Mouse (Mus musculus) limb, embryonic 13.5 days (tissue): ENCODE data around the gene Cgref1. TPM values are rescaled to one million over a fixed set of nuclear protein-coding genes. Genes with fewer than 3 reads are reported as not detected.

Experiments
- ATAC-seq: fragments of 200-750 bp; cut with Nextera tagmentation; 2 replicates; pipeline ENCODE4 v1.8.0; 2017; ENCODE audit warnings: low read depth, moderate number of reproducible peaks, moderate TSS enrichment; ENCODE audit not compliant: low FRiP score
- H3K27ac ChIP-seq: fragments of 300-500 bp; sonication (generic); 2 replicates; pipeline ENCODE4 v1.5.1; 2015; ENCODE audit warnings: inconsistent platforms, mild to moderate bottlenecking, moderate library complexity
- H3K27me3 ChIP-seq: fragments of 300-500 bp; sonication (generic); 2 replicates; pipeline ENCODE4 v1.6.1; 2015; ENCODE audit warnings: mild to moderate bottlenecking, inconsistent platforms
- H3K36me3 ChIP-seq: fragments of 300-500 bp; sonication (generic); 2 replicates; pipeline ENCODE4 v1.6.1; 2015; ENCODE audit warnings: inconsistent platforms, mild to moderate bottlenecking, moderate library complexity
- H3K4me1 ChIP-seq: fragments of 300-500 bp; sonication (generic); 2 replicates; pipeline ENCODE4 v1.6.1; 2015; ENCODE audit warnings: inconsistent platforms
- H3K4me2 ChIP-seq: fragments of 300-500 bp; sonication (generic); replicated peaks from 2 replicates; pipeline ENCODE4 v1.6.1; 2015; ENCODE audit warnings: inconsistent platforms, mild to moderate bottlenecking, moderate library complexity
- H3K4me3 ChIP-seq: fragments of 300-500 bp; sonication (generic); 2 replicates; pipeline ENCODE4 v1.5.1; 2015; ENCODE audit warnings: moderate library complexity, mild to moderate bottlenecking, inconsistent platforms
- H3K9ac ChIP-seq: fragments of 300-500 bp; sonication (generic); 2 replicates; pipeline ENCODE4 v1.6.1; 2015; ENCODE audit warnings: mild to moderate bottlenecking, inconsistent platforms
- H3K9me3 ChIP-seq: fragments of 300-500 bp; sonication (generic); 2 replicates; pipeline ENCODE4 v1.6.1; 2016; ENCODE audit warnings: inconsistent platforms
- WGBS: fragments of 180-500 bp; shearing (Covaris S2); methylation state at CpG from one replicate; pipeline ENCODE4 v1.1.7; 2015; 5-methylcytosine and 5-hydroxymethylcytosine counted together
- polyA plus RNA-seq: library from polyadenylated mRNA; unstranded; fragments of >200 nt; fragmentation: Nextera tagmentation; extraction: Ambion mirVana; gene quantifications from 2 replicates; pipeline ENCODE4 v1.2.1, GENCODE M21; 2015

Gene Cgref1
- polyA plus RNA-seq = 7.6 and 8.7 TPM in 2 replicates

GRCm38 (mm10) chr5:30944956-30945781, at the start of gene Cgref1:
TSS of gene Cgref1 (minus strand) at chr5:30945591.
- WGBS = 7% methylated on average over 44 of the region's 44 CpGs
- H3K27me3 ChIP-seq = peaks cover 18% of the 10 kb centered on the region
- H3K4me1 ChIP-seq = peaks cover 19% of the 10 kb centered on the region
- H3K27ac ChIP-seq = no peak within 1 kb of the TSS
- H3K4me3 ChIP-seq = peak within 1 kb of the TSS; percentile 54
- no peaks in the 10 kb centered on the region for H3K9me3 ChIP-seq
- H3K4me2 ChIP-seq = peak within 1 kb of the TSS; percentile 92
- peak within 1 kb of the TSS; percentile 74 for H3K9ac ChIP-seq
- peak; percentile 30; the same call in 1 of the 2 replicates for ATAC-seq
- H3K36me3 ChIP-seq = no peaks in the 10 kb centered on the region

- Histone ChIP-seq H3K27ac (no peak overlapping the region), H3K9ac (no peak overlapping the region), H3K4me3 (no peak overlapping the region), H3K4me1 (no peaks in the 10 kb centered on the region), H3K27me3 (no peaks in the 10 kb centered on the region), H3K9me3 (no peaks in the 10 kb centered on the region), H3K36me3 (no peaks in the 10 kb centered on the region), H3K4me2 (no peak overlapping the region)
- no peak for ATAC-seq
- 73% methylated on average over 3 of the region's 3 CpGs for WGBS
Observed at GRCm38 (mm10) chr5:30994074-30994473, 48.7 kb upstream of the Cgref1 start.

GRCm38 (mm10) chr5:30992980-30993676, 47.7 kb upstream of the Cgref1 start:
- Histone ChIP-seq H3K27me3 (no peaks in the 10 kb centered on the region), H3K4me1 (no peaks in the 10 kb centered on the region), H3K4me2 (no peak overlapping the region), H3K9ac (no peak overlapping the region), H3K9me3 (no peaks in the 10 kb centered on the region), H3K4me3 (no peak overlapping the region), H3K36me3 (no peaks in the 10 kb centered on the region), H3K27ac (no peak overlapping the region)
- no peak for ATAC-seq
- WGBS = 69% methylated on average over 5 of the region's 5 CpGs

GRCm38 (mm10) chr5:30982357-30982756, 37.0 kb upstream of the Cgref1 start:
- Histone ChIP-seq H3K36me3 (no peaks in the 10 kb centered on the region), H3K4me3 (no peak overlapping the region), H3K4me2 (no peak overlapping the region), H3K4me1 (no peaks in the 10 kb centered on the region), H3K27me3 (no peaks in the 10 kb centered on the region), H3K27ac (no peak overlapping the region), H3K9ac (no peak overlapping the region), H3K9me3 (no peaks in the 10 kb centered on the region)
- no peak for ATAC-seq
- WGBS = 25% methylated on average over 2 of the region's 2 CpGs

- H3K27ac ChIP-seq = no peak overlapping the region; the same call in 1 of the 2 replicates
- ATAC-seq = peak; percentile 28; the same call in 1 of the 2 replicates
Observed at GRCm38 (mm10) chr5:30974870-30975656, 29.7 kb upstream of the Cgref1 start.

GRCm38 (mm10) chr5:30969440-30969839, 24.0 kb upstream of the Cgref1 start:
- no peak for ATAC-seq
- WGBS = 78% methylated on average over 2 of the region's 2 CpGs
- Histone ChIP-seq H3K4me1 (no peaks in the 10 kb centered on the region), H3K4me2 (no peak overlapping the region), H3K36me3 (no peaks in the 10 kb centered on the region), H3K27ac (no peak overlapping the region), H3K9me3 (no peaks in the 10 kb centered on the region), H3K4me3 (no peak overlapping the region), H3K9ac (no peak overlapping the region), H3K27me3 (no peaks in the 10 kb centered on the region)

More at GRCm38 (mm10) chr5:30974870-30975656, 29.7 kb upstream of the Cgref1 start:
- no peaks in the 10 kb centered on the region for H3K27me3 ChIP-seq
- H3K4me3 ChIP-seq = no peak overlapping the region
- no peak overlapping the region for H3K4me2 ChIP-seq
- no peaks in the 10 kb centered on the region for H3K9me3 ChIP-seq
- H3K4me1 ChIP-seq = peaks cover 11% of the 10 kb centered on the region
- H3K36me3 ChIP-seq = no peaks in the 10 kb centered on the region
- peak overlapping the region; percentile 2; the same call in 1 of the 2 replicates for H3K9ac ChIP-seq
- WGBS = 26% methylated on average over 9 of the region's 9 CpGs

- no peak for ATAC-seq
- WGBS = 67% methylated on average over 8 of the region's 8 CpGs
- Histone ChIP-seq H3K9me3 (no peaks in the 10 kb centered on the region), H3K4me1 (no peaks in the 10 kb centered on the region), H3K36me3 (no peaks in the 10 kb centered on the region), H3K27ac (no peak within 1 kb of the TSS), H3K4me2 (no peak within 1 kb of the TSS), H3K9ac (no peak within 1 kb of the TSS), H3K4me3 (no peak within 1 kb of the TSS), H3K27me3 (peaks cover 3% of the 10 kb centered on the region; the same call in 1 of the 2 replicates)
Observed at GRCm38 (mm10) chr5:30968416-30968815, 23.0 kb upstream of the Cgref1 start, which contains the start of gene Tcf23. TSS of gene Tcf23 (plus strand) at chr5:30968662.

- ATAC-seq = no peak
- H3K4me3 ChIP-seq = no peak overlapping the region
Observed at GRCm38 (mm10) chr5:30966189-30966588, 20.8 kb upstream of the Cgref1 start.

GRCm38 (mm10) chr5:30963916-30964315, 18.5 kb upstream of the Cgref1 start:
- H3K4me2 ChIP-seq = no peak overlapping the region
- H3K9me3 ChIP-seq = no peaks in the 10 kb centered on the region
- H3K27me3 ChIP-seq = peaks cover 4% of the 10 kb centered on the region; the same call in 1 of the 2 replicates
- no peak overlapping the region for H3K9ac ChIP-seq
- no peak overlapping the region for H3K27ac ChIP-seq
- H3K4me1 ChIP-seq = peaks cover 7% of the 10 kb centered on the region
- 73% methylated on average over 3 of the region's 3 CpGs for WGBS
- no peak overlapping the region for H3K4me3 ChIP-seq
- H3K36me3 ChIP-seq = peaks cover under 1% of the 10 kb centered on the region; the same call in 1 of the 2 replicates
- ATAC-seq = no peak

More at GRCm38 (mm10) chr5:30966189-30966588, 20.8 kb upstream of the Cgref1 start:
- 87% methylated on average over 4 of the region's 4 CpGs for WGBS
- H3K4me1 ChIP-seq = no peaks in the 10 kb centered on the region
- no peak overlapping the region for H3K27ac ChIP-seq
- H3K27me3 ChIP-seq = peaks cover 4% of the 10 kb centered on the region; the same call in 1 of the 2 replicates
- no peak overlapping the region for H3K9ac ChIP-seq
- H3K4me2 ChIP-seq = no peak overlapping the region
- H3K36me3 ChIP-seq = no peaks in the 10 kb centered on the region
- H3K9me3 ChIP-seq = no peaks in the 10 kb centered on the region

GRCm38 (mm10) chr5:30961545-30962505, 16.4 kb upstream of the Cgref1 start:
- ATAC-seq = no peak
- H3K4me1 ChIP-seq = peaks cover 24% of the 10 kb centered on the region
- H3K27ac ChIP-seq = no peak overlapping the region
- no peak overlapping the region for H3K4me2 ChIP-seq
- no peak overlapping the region for H3K4me3 ChIP-seq
- H3K27me3 ChIP-seq = peaks cover 4% of the 10 kb centered on the region; the same call in 1 of the 2 replicates
- no peaks in the 10 kb centered on the region for H3K9me3 ChIP-seq
- 75% methylated on average over 10 of the region's 10 CpGs for WGBS
- H3K9ac ChIP-seq = no peak overlapping the region
- H3K36me3 ChIP-seq = peaks cover 19% of the 10 kb centered on the region

GRCm38 (mm10) chr5:30960814-30961213, 15.4 kb upstream of the Cgref1 start:
- H3K4me3 ChIP-seq = peak overlapping the region; percentile 84
- peaks cover 24% of the 10 kb centered on the region for H3K4me1 ChIP-seq
- no peak overlapping the region for H3K27ac ChIP-seq
- H3K27me3 ChIP-seq = peaks cover 4% of the 10 kb centered on the region; the same call in 1 of the 2 replicates
- WGBS = 91% methylated on average over 2 of the region's 2 CpGs
- no peak overlapping the region; the same call in 1 of the 2 replicates for H3K9ac ChIP-seq
- no peak for ATAC-seq
- no peaks in the 10 kb centered on the region for H3K9me3 ChIP-seq
- H3K4me2 ChIP-seq = peak overlapping the region; percentile 92
- peaks cover 23% of the 10 kb centered on the region for H3K36me3 ChIP-seq
